Mouse (Mus musculus): ENCODE data around the gene Timm13. TPM values are rescaled to one million over a fixed set of nuclear protein-coding genes. Genes with fewer than 3 reads are reported as not detected.

Timm13 gene
- polyA plus RNA-seq, 1 experiment from 2014 or later, result 391 TPM

GRCm38 (mm10) chr10:80895100-80895499, 5.7 kb downstream of the Timm13 start:
- no peak overlapping the region for H3K4me3 ChIP-seq (ENCODE audit: low read length)
- 0 out of 2 replicates have a peak, but pooled peaks cover 2% of the 10 kb centered on the region for H3K9me3 ChIP-seq (ENCODE audit: control insufficient read depth, low read length)
- no peak overlapping the region for H3K27ac ChIP-seq (ENCODE audit: low read depth, low read length)
- H3K4me2 ChIP-seq (replicated peaks; ENCODE audit: low read depth, low read length), result no peak overlapping the region
- peaks cover 12% of the 10 kb centered on the region for H3K36me3 ChIP-seq (ENCODE audit: control insufficient read depth, insufficient read depth, low read length)
- no peaks in the 10 kb centered on the region for H3K27me3 ChIP-seq (ENCODE audit: control insufficient read depth, insufficient read depth, low read length)
- no peak for ATAC-seq (ENCODE audit: low FRiP score, low TSS enrichment)
- WGBS, result 86% methylated on average over 7 of the region's 7 CpGs
- H3K4me1 ChIP-seq (ENCODE audit: control insufficient read depth, insufficient read depth, low read length), result peaks cover 9% of the 10 kb centered on the region
- no peak overlapping the region for H3K9ac ChIP-seq (ENCODE audit: low read depth, low read length)

- Histone ChIP-seq H3K27me3 (ENCODE audit: control insufficient read depth, insufficient read depth, low read length) (peaks cover 7% of the 10 kb centered on the region; the same call in 1 of the 2 replicates), H3K4me2 (replicated peaks; ENCODE audit: low read depth, low read length) (no peak overlapping the region), H3K27ac (ENCODE audit: low read depth, low read length) (no peak overlapping the region), H3K4me1 (ENCODE audit: control insufficient read depth, insufficient read depth, low read length) (no peaks in the 10 kb centered on the region), H3K36me3 (ENCODE audit: control insufficient read depth, insufficient read depth, low read length) (no peaks in the 10 kb centered on the region), H3K9ac (ENCODE audit: low read depth, low read length) (no peak overlapping the region), H3K9me3 (ENCODE audit: control insufficient read depth, low read length) (no peaks in the 10 kb centered on the region), H3K4me3 (ENCODE audit: low read length) (no peak overlapping the region)
- ATAC-seq (ENCODE audit: low FRiP score, low TSS enrichment), result no peak
- 58% methylated on average over 11 of the region's 11 CpGs for WGBS
Observed at GRCm38 (mm10) chr10:80887181-80887580, 13.6 kb downstream of the Timm13 start.

- Histone ChIP-seq H3K36me3 (ENCODE audit: control insufficient read depth, insufficient read depth, low read length) (no peaks in the 10 kb centered on the region), H3K4me1 (ENCODE audit: control insufficient read depth, insufficient read depth, low read length) (no peaks in the 10 kb centered on the region), H3K9ac (ENCODE audit: low read depth, low read length) (no peak overlapping the region), H3K9me3 (ENCODE audit: control insufficient read depth, low read length) (no peaks in the 10 kb centered on the region), H3K4me3 (ENCODE audit: low read length) (no peak overlapping the region), H3K27me3 (ENCODE audit: control insufficient read depth, insufficient read depth, low read length) (no peaks in the 10 kb centered on the region), H3K4me2 (replicated peaks; ENCODE audit: low read depth, low read length) (no peak overlapping the region), H3K27ac (ENCODE audit: low read depth, low read length) (no peak overlapping the region)
- 27% methylated on average over 10 of the region's 10 CpGs for WGBS
- no peak for ATAC-seq (ENCODE audit: low FRiP score, low TSS enrichment)
Observed at GRCm38 (mm10) chr10:80881301-80881700, 19.5 kb downstream of the Timm13 start.

GRCm38 (mm10) chr10:80880901-80881300, 19.9 kb downstream of the Timm13 start:
- WGBS, result 74% methylated on average over 2 of the region's 2 CpGs
- Histone ChIP-seq H3K36me3 (ENCODE audit: control insufficient read depth, insufficient read depth, low read length) (no peaks in the 10 kb centered on the region), H3K9me3 (ENCODE audit: control insufficient read depth, low read length) (no peaks in the 10 kb centered on the region), H3K9ac (ENCODE audit: low read depth, low read length) (no peak overlapping the region), H3K4me3 (ENCODE audit: low read length) (no peak overlapping the region), H3K4me1 (ENCODE audit: control insufficient read depth, insufficient read depth, low read length) (no peaks in the 10 kb centered on the region), H3K4me2 (replicated peaks; ENCODE audit: low read depth, low read length) (no peak overlapping the region), H3K27ac (ENCODE audit: low read depth, low read length) (no peak overlapping the region), H3K27me3 (ENCODE audit: control insufficient read depth, insufficient read depth, low read length) (no peaks in the 10 kb centered on the region)
- ATAC-seq (ENCODE audit: low FRiP score, low TSS enrichment), result no peak

- ATAC-seq (ENCODE audit: low FRiP score, low TSS enrichment), result peak; percentile 34; the same call in 1 of the 2 replicates
- 18% methylated on average over 5 of the region's 5 CpGs for WGBS
Observed at GRCm38 (mm10) chr10:80880131-80880641, 20.6 kb downstream of the Timm13 start.

GRCm38 (mm10) chr10:80876594-80876993, 24.2 kb downstream of the Timm13 start:
- no peaks in the 10 kb centered on the region for H3K36me3 ChIP-seq (ENCODE audit: control insufficient read depth, insufficient read depth, low read length)
- no peak overlapping the region for H3K27ac ChIP-seq (ENCODE audit: low read depth, low read length)
- H3K4me3 ChIP-seq (ENCODE audit: low read length), result no peak overlapping the region
- peaks cover 5% of the 10 kb centered on the region; the same call in 1 of the 2 replicates for H3K27me3 ChIP-seq (ENCODE audit: control insufficient read depth, insufficient read depth, low read length)
- no peak for ATAC-seq (ENCODE audit: low FRiP score, low TSS enrichment)
- H3K4me1 ChIP-seq (ENCODE audit: control insufficient read depth, insufficient read depth, low read length), result no peaks in the 10 kb centered on the region
- WGBS, result 34% methylated on average over 3 of the region's 3 CpGs
- no peaks in the 10 kb centered on the region for H3K9me3 ChIP-seq (ENCODE audit: control insufficient read depth, low read length)
- no peak overlapping the region for H3K4me2 ChIP-seq (replicated peaks; ENCODE audit: low read depth, low read length)
- H3K9ac ChIP-seq (ENCODE audit: low read depth, low read length), result no peak overlapping the region

More at GRCm38 (mm10) chr10:80880131-80880641, 20.6 kb downstream of the Timm13 start:
- Histone ChIP-seq H3K27me3 (ENCODE audit: control insufficient read depth, insufficient read depth, low read length) (no peaks in the 10 kb centered on the region), H3K4me3 (ENCODE audit: low read length) (no peak overlapping the region), H3K9ac (ENCODE audit: low read depth, low read length) (no peak overlapping the region), H3K9me3 (ENCODE audit: control insufficient read depth, low read length) (no peaks in the 10 kb centered on the region), H3K27ac (ENCODE audit: low read depth, low read length) (no peak overlapping the region), H3K4me2 (replicated peaks; ENCODE audit: low read depth, low read length) (no peak overlapping the region), H3K4me1 (ENCODE audit: control insufficient read depth, insufficient read depth, low read length) (no peaks in the 10 kb centered on the region), H3K36me3 (ENCODE audit: control insufficient read depth, insufficient read depth, low read length) (no peaks in the 10 kb centered on the region)

- Histone ChIP-seq H3K36me3 (ENCODE audit: control insufficient read depth, insufficient read depth, low read length) (no peaks in the 10 kb centered on the region), H3K9ac (ENCODE audit: low read depth, low read length) (no peak overlapping the region; the same call in 1 of the 2 replicates), H3K27ac (ENCODE audit: low read depth, low read length) (no peak overlapping the region), H3K4me1 (ENCODE audit: control insufficient read depth, insufficient read depth, low read length) (no peaks in the 10 kb centered on the region), H3K4me2 (replicated peaks; ENCODE audit: low read depth, low read length) (no peak overlapping the region), H3K4me3 (ENCODE audit: low read length) (no peak overlapping the region), H3K9me3 (ENCODE audit: control insufficient read depth, low read length) (no peaks in the 10 kb centered on the region), H3K27me3 (ENCODE audit: control insufficient read depth, insufficient read depth, low read length) (peaks cover 5% of the 10 kb centered on the region; the same call in 1 of the 2 replicates)
- WGBS, result 28% methylated on average over 5 of the region's 5 CpGs
- ATAC-seq (ENCODE audit: low FRiP score, low TSS enrichment), result no peak
Observed at GRCm38 (mm10) chr10:80876028-80876427, 24.7 kb downstream of the Timm13 start.

GRCm38 (mm10) chr10:80874035-80874434, 26.7 kb downstream of the Timm13 start:
- H3K36me3 ChIP-seq (ENCODE audit: control insufficient read depth, insufficient read depth, low read length), result no peaks in the 10 kb centered on the region
- WGBS, result 76% methylated on average over 9 of the region's 9 CpGs
- H3K4me2 ChIP-seq (replicated peaks; ENCODE audit: low read depth, low read length), result no peak overlapping the region
- H3K27me3 ChIP-seq (ENCODE audit: control insufficient read depth, insufficient read depth, low read length), result peaks cover 5% of the 10 kb centered on the region; the same call in 1 of the 2 replicates
- no peaks in the 10 kb centered on the region for H3K9me3 ChIP-seq (ENCODE audit: control insufficient read depth, low read length)
- no peak overlapping the region for H3K4me3 ChIP-seq (ENCODE audit: low read length)
- H3K27ac ChIP-seq (ENCODE audit: low read depth, low read length), result no peak overlapping the region
- no peak for ATAC-seq (ENCODE audit: low FRiP score, low TSS enrichment)
- H3K4me1 ChIP-seq (ENCODE audit: control insufficient read depth, insufficient read depth, low read length), result no peaks in the 10 kb centered on the region
- H3K9ac ChIP-seq (ENCODE audit: low read depth, low read length), result no peak overlapping the region

- Histone ChIP-seq H3K9me3 (ENCODE audit: control insufficient read depth, low read length) (no peaks in the 10 kb centered on the region), H3K27me3 (ENCODE audit: control insufficient read depth, insufficient read depth, low read length) (peaks cover 5% of the 10 kb centered on the region; the same call in 1 of the 2 replicates), H3K4me2 (replicated peaks; ENCODE audit: low read depth, low read length) (no peak within 1 kb of the TSS), H3K27ac (ENCODE audit: low read depth, low read length) (no peak within 1 kb of the TSS), H3K4me1 (ENCODE audit: control insufficient read depth, insufficient read depth, low read length) (no peaks in the 10 kb centered on the region), H3K36me3 (ENCODE audit: control insufficient read depth, insufficient read depth, low read length) (peaks cover 18% of the 10 kb centered on the region), H3K4me3 (ENCODE audit: low read length) (no peak within 1 kb of the TSS), H3K9ac (ENCODE audit: low read depth, low read length) (no peak within 1 kb of the TSS; the same call in 1 of the 2 replicates)
- ATAC-seq (ENCODE audit: low FRiP score, low TSS enrichment), result no peak
- 30% methylated on average over 9 of the region's 9 CpGs for WGBS
Observed at GRCm38 (mm10) chr10:80871581-80871980, 29.2 kb downstream of the Timm13 start, which contains the start of gene Tmprss9. Gene Tmprss9, plus strand, starts transcription at chr10:80871848.

Data from kidney, embryonic 14.5 days (tissue).